Mouse (Mus musculus) urinary bladder, postnatal 36 days (tissue): ENCODE measurements around the gene Mmadhc.

ENCODE experiments used
- DNase-seq, 2 experiments: peaks; one replicate each; pipeline ENCODE4 v3.0.0; 2022; ENCODE audit warnings: low spot score in 2 of 2, mixed read lengths in 1 of 2

Mmadhc gene

DNA sequence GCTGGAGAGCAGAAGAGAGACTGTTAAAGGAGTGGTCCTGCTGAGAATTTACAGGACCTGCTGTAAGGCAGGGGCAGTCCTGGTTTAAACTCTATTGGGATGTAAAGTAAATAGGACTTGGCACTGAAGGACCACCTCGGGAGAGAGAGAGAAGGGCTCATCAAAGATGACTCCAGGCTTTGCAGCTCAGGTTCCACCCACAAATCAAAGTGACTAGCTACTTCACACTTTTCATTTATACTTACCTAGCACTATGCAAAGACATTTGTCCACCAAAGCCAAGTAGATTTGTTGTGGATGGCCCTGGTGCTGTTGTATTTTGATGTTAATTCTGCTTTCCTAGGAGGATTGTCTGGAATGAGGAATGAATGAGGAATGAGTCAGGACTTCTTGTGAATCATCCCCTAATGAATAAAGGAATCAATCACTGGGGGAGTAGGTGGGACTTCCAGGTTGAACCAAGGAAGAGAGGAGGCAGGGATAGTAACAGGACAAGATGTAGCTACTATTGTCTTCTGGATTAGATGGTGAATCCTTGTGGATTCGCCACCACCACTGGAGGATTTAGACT lies 31.3 kb downstream of the Mmadhc start:
- no peak for DNase-seq

DNA sequence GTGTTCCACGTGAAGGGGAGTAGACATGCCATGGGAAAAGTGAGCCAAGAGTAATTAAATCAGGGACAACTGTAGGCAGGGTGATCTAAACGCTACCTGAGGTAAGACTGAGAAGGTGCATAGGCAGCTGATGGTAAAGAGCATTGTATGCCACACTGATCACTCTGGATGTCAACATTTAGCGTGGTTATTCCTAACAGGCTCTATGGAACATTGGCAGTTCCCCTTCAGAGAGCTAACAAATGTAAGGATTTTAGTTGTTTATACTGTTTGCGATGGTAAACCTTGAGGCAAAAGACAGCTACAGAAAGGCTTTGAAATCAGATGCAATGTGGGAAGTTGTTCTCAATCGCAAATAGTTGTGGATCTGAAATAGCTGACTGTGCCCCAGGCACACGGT lies 32.5 kb downstream of the Mmadhc start:
- DNase-seq: no peak

DNA sequence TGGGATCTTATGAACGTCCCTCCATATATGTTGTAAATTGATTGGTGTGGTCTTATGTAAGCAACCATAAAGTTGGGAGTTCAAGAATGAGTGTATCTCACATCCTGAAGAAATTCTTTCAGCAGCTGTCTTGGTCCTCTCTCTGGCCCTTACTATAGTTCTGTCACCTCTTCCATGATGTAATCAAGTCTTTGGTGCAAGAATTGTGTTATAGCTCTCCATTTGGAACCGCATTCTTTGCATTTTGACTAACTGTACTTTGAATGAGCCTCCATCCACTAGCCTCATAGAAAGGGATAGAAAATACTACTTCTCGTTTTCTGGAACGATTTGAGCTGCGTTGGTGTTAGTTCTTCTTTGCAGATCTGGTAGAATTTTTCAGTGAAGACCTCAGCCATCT lies 41.6 kb downstream of the Mmadhc start:
- no peak for DNase-seq

DNA sequence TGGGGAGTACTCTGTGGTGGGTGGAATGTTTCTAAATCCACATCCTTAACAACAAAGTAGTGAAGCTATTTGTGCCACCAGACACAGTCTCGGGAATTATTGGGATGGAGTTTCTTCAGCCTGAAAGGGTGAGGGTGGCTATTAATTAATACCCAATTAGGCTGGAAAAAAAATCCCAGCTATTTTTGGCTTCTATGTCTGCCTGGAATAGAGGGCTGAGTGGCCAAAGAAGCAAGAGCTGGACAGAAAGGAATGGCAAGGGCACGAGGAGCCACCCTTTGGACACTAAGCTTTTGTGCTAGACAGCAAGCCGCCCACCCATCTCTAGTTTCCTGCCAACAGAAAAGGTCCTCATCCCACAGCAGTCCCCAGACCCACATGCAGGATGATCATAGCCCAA lies 48.0 kb downstream of the Mmadhc start:
- DNase-seq: no peak

DNA sequence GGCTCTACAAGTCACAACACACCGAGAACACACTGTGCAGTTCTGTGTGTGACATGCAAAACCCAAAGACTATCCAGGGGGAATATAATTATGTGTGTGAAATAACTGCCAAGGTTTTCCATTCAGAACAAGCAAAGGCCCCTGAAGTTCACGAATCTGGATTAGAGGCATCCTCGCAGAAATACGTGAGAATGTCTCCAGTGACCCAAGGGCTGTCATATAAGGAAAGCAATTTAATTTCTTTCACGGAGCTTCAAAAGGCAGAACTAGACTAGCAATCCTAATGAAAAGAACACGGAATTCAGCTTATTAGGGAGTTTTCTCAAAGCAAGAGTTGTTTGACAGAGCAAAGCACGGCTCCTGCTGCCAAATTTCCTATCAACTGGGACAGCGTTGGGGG lies 63.1 kb downstream of the Mmadhc start:
- DNase-seq: no peak
